Mouse (Mus musculus): ENCODE data around the gene Ap4b1. TPM values are rescaled to one million over a fixed set of nuclear protein-coding genes. Genes with fewer than 3 reads are reported as not detected.
"Not testable (repeated sequence)": the region's sequence is repeated elsewhere in the genome, so short reads cannot be mapped to it uniquely, and the experiment has no call there.

Gene Ap4b1
- polyA plus RNA-seq, 1 experiment, result 14.5 TPM

DNA sequence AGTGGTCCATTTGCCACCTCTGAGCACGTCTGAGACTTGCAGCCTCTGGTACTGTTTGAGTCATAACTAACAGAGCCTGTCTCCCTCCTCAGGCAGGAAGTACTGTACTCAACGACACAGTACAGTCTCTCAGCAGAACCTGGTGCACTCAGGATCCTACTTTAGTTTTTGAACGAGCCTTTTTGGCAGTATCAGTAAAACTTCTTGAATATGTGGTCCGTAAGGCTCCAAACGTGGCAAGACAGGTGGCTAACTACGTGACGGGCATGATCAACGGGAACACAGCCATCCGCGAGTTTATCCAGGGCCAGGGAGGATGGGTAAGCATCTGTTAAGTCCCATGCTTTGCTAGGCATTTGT, 26.6 kb downstream of the Ap4b1 start:
- no peaks in the 10 kb centered on the region for H3K27me3 ChIP-seq (ENCODE audit: control insufficient read depth, insufficient read depth, insufficient read length)
- no peak overlapping the region for H3K4me3 ChIP-seq
- no peaks in the 10 kb centered on the region for H3K36me3 ChIP-seq (ENCODE audit: control insufficient read depth, insufficient read depth)
- no peak overlapping the region for H3ac ChIP-seq (ENCODE audit: control insufficient read depth, insufficient read length)
- TF ChIP-seq POLR2AphosphoS2 (IDR thresholded peaks at IDR 0.05; ENCODE audit: insufficient read length, low read depth), result no peak
- no peak for TF ChIP-seq TCF12 (IDR thresholded peaks at IDR 0.05; ENCODE audit: insufficient read depth, poor library complexity, severe bottlenecking)
- TF ChIP-seq MAX (IDR thresholded peaks at IDR 0.05; ENCODE audit: low read depth), result no peak
- TF ChIP-seq MYOG (IDR thresholded peaks at IDR 0.05; ENCODE audit: control insufficient read depth in 1 of 3, insufficient read depth in 1 of 3, insufficient read length in 2 of 3, low read depth in 2 of 3), result no peak
- no peak for TF ChIP-seq USF1 (IDR thresholded peaks at IDR 0.05; ENCODE audit: low read depth)
- no peak for TF ChIP-seq CEBPB (IDR thresholded peaks at IDR 0.05; ENCODE audit: insufficient read depth, poor library complexity, severe bottlenecking)
- TF ChIP-seq SRF (IDR thresholded peaks at IDR 0.05; ENCODE audit: control insufficient read depth, insufficient read length, low read depth), result no peak
- no peak for TF ChIP-seq POLR2A (IDR thresholded peaks at IDR 0.05; ENCODE audit: insufficient read length, low read depth)
- no peak for TF ChIP-seq MYOD1 (IDR thresholded peaks at IDR 0.05; ENCODE audit: control insufficient read depth in 1 of 3, insufficient read length in 2 of 3, low read depth in 2 of 3)
- no peak for TF ChIP-seq TCF3 (IDR thresholded peaks at IDR 0.05; ENCODE audit: insufficient read length, low read depth)
- no peak for TF ChIP-seq REST (IDR thresholded peaks at IDR 0.05; ENCODE audit: insufficient read depth, insufficient read length)
- no peak for TF ChIP-seq E2F4 (IDR thresholded peaks at IDR 0.05; ENCODE audit: insufficient read depth)
- H3K79me2 ChIP-seq (ENCODE audit: control insufficient read depth, insufficient read depth), result no peaks in the 10 kb centered on the region
- no peak overlapping the region for H3K4me2 ChIP-seq (ENCODE audit: low read depth)

DNA sequence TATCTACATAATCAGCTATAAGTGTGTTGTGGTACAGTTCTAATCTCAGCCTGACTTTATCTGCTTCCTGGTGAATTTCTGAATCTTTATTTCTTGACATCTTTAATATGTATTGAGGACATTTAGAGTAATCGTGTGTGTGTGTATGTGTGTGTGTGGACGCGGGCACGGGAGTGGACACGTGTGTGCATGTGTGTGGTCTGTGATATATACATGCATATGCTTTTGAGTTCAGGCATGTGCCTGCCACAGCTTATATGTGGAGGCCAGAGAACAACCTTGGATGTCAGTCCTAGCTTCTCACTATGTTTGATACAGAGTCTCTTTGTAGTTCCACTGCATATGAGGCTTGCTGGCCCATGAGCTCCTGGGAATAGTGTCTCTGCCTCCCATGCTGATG, 27.1 kb downstream of the Ap4b1 start:
- Histone ChIP-seq H3ac (ENCODE audit: control insufficient read depth, insufficient read length) (no peak overlapping the region), H3K36me3 (ENCODE audit: control insufficient read depth, insufficient read depth) (no peaks in the 10 kb centered on the region), H3K4me2 (ENCODE audit: low read depth) (no peak overlapping the region), H3K27me3 (ENCODE audit: control insufficient read depth, insufficient read depth, insufficient read length) (no peaks in the 10 kb centered on the region), H3K79me2 (ENCODE audit: control insufficient read depth, insufficient read depth) (no peaks in the 10 kb centered on the region), H3K4me3 (no peak overlapping the region)
- no peak for TF ChIP-seq MAX (IDR thresholded peaks at IDR 0.05; ENCODE audit: low read depth)
- TF ChIP-seq REST (IDR thresholded peaks at IDR 0.05; ENCODE audit: insufficient read depth, insufficient read length), result no peak
- no peak for TF ChIP-seq USF1 (IDR thresholded peaks at IDR 0.05; ENCODE audit: low read depth)
- no peak for TF ChIP-seq SRF (IDR thresholded peaks at IDR 0.05; ENCODE audit: control insufficient read depth, insufficient read length, low read depth)
- no peak for TF ChIP-seq E2F4 (IDR thresholded peaks at IDR 0.05; ENCODE audit: insufficient read depth)
- TF ChIP-seq TCF12 (IDR thresholded peaks at IDR 0.05; ENCODE audit: insufficient read depth, poor library complexity, severe bottlenecking), result no peak
- no peak for TF ChIP-seq POLR2A (IDR thresholded peaks at IDR 0.05; ENCODE audit: insufficient read length, low read depth)
- TF ChIP-seq MYOD1 (IDR thresholded peaks at IDR 0.05; ENCODE audit: control insufficient read depth in 1 of 3, insufficient read length in 2 of 3, low read depth in 2 of 3), result no peak
- no peak for TF ChIP-seq POLR2AphosphoS2 (IDR thresholded peaks at IDR 0.05; ENCODE audit: insufficient read length, low read depth)
- no peak for TF ChIP-seq CEBPB (IDR thresholded peaks at IDR 0.05; ENCODE audit: insufficient read depth, poor library complexity, severe bottlenecking)
- no peak for TF ChIP-seq TCF3 (IDR thresholded peaks at IDR 0.05; ENCODE audit: insufficient read length, low read depth)
- no peak for TF ChIP-seq MYOG (IDR thresholded peaks at IDR 0.05; ENCODE audit: control insufficient read depth in 1 of 3, insufficient read depth in 1 of 3, insufficient read length in 2 of 3, low read depth in 2 of 3)

DNA sequence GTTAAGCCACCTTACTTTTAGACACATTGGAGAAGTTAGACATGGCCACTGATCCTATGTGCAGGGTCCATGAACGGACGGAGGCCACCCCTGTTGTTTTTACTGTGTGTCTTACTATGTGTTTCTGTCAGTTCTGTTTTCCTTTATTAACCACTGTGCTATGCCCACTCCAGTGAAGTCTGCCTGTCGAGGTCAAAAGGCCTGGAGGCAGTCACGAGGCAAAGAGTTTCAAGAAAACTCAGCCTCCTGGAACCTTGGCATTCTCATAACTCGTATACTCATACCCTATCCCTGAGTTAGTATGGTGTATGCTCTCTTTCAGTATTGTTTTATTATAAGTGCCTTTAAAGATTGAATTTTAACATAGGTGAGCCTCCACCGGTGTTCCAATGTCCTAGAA, 30.4 kb downstream of the Ap4b1 start:
- no peaks in the 10 kb centered on the region for H3K36me3 ChIP-seq (ENCODE audit: control insufficient read depth, insufficient read depth)

DNA sequence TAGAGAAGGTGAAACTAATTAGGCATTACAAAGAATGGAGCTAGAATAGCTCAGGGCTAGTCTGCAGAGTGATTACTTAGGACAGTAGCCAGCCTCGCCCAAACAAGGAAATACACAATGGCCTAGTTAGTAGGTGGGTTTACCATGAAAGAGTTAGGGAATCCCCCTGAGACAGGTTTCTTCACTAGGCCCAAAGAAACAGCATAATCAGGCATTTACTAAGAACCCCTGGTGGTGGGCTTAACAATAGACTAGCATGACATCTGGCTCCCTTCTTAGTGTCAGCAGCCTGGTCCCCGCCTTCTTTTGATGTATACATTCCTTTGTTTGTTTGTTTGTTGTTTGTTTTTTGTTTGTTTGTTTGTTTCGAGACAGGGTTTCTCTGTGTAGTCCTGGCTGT, 30.9 kb downstream of the Ap4b1 start:
- not testable (repeated sequence) for H3ac ChIP-seq (ENCODE audit: control insufficient read depth, insufficient read length); H3K4me3 ChIP-seq; H3K79me2 ChIP-seq (ENCODE audit: control insufficient read depth, insufficient read depth); H3K4me2 ChIP-seq (ENCODE audit: low read depth); H3K36me3 ChIP-seq (ENCODE audit: control insufficient read depth, insufficient read depth); H3K27me3 ChIP-seq (ENCODE audit: control insufficient read depth, insufficient read depth, insufficient read length)

More for the DNA sequence above, 30.4 kb downstream of the Ap4b1 start:
- TF ChIP-seq USF1 (IDR thresholded peaks at IDR 0.05; ENCODE audit: low read depth), result no peak
- TF ChIP-seq MYOG (IDR thresholded peaks at IDR 0.05; ENCODE audit: control insufficient read depth in 1 of 3, insufficient read depth in 1 of 3, insufficient read length in 2 of 3, low read depth in 2 of 3), result no peak
- TF ChIP-seq REST (IDR thresholded peaks at IDR 0.05; ENCODE audit: insufficient read depth, insufficient read length), result no peak
- no peak for TF ChIP-seq MAX (IDR thresholded peaks at IDR 0.05; ENCODE audit: low read depth)
- no peak for TF ChIP-seq CEBPB (IDR thresholded peaks at IDR 0.05; ENCODE audit: insufficient read depth, poor library complexity, severe bottlenecking)
- no peak for TF ChIP-seq POLR2A (IDR thresholded peaks at IDR 0.05; ENCODE audit: insufficient read length, low read depth)
- TF ChIP-seq E2F4 (IDR thresholded peaks at IDR 0.05; ENCODE audit: insufficient read depth), result no peak
- TF ChIP-seq SRF (IDR thresholded peaks at IDR 0.05; ENCODE audit: control insufficient read depth, insufficient read length, low read depth), result no peak
- TF ChIP-seq TCF3 (IDR thresholded peaks at IDR 0.05; ENCODE audit: insufficient read length, low read depth), result no peak
- TF ChIP-seq POLR2AphosphoS2 (IDR thresholded peaks at IDR 0.05; ENCODE audit: insufficient read length, low read depth), result no peak
- no peak for TF ChIP-seq TCF12 (IDR thresholded peaks at IDR 0.05; ENCODE audit: insufficient read depth, poor library complexity, severe bottlenecking)
- no peak for TF ChIP-seq MYOD1 (IDR thresholded peaks at IDR 0.05; ENCODE audit: control insufficient read depth in 1 of 3, insufficient read length in 2 of 3, low read depth in 2 of 3)
- no peak overlapping the region for H3K4me2 ChIP-seq (ENCODE audit: low read depth)
- H3ac ChIP-seq (ENCODE audit: control insufficient read depth, insufficient read length), result no peak overlapping the region
- no peak overlapping the region for H3K4me3 ChIP-seq
- no peaks in the 10 kb centered on the region for H3K79me2 ChIP-seq (ENCODE audit: control insufficient read depth, insufficient read depth)
- no peaks in the 10 kb centered on the region for H3K27me3 ChIP-seq (ENCODE audit: control insufficient read depth, insufficient read depth, insufficient read length)

DNA sequence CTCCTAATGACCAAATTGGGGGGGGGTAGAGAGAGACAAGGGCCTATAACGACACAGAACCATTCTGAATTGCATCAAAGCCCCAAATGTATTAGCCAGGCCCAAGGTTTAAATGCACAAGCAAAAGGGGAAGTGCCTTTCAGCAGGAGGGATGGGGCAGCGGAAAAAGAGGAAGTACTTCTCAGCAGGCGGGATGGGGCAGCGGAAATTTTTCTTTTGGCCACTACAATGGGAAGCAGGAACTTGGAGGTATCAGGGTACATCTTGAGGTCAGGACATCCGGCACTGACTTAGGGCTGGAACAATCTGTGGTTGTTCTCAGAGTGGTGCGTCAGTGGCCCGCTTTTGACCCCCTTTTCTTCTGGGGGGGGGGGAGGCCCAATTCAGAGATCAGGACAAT, 31.6 kb downstream of the Ap4b1 start:
- H3K4me3 ChIP-seq; H3K4me2 ChIP-seq (ENCODE audit: low read depth); H3K27me3 ChIP-seq (ENCODE audit: control insufficient read depth, insufficient read depth, insufficient read length); H3K79me2 ChIP-seq (ENCODE audit: control insufficient read depth, insufficient read depth); H3K36me3 ChIP-seq (ENCODE audit: control insufficient read depth, insufficient read depth); H3ac ChIP-seq (ENCODE audit: control insufficient read depth, insufficient read length): not testable (repeated sequence)

All from myocyte (in vitro differentiated cells).